Mouse (Mus musculus) lung, embryonic 16.5 days (tissue): Measurements from ENCODE around the gene Phka2. TPM values are rescaled to one million over a fixed set of nuclear protein-coding genes. Genes with fewer than 3 reads are reported as not detected.

Source experiments
- ATAC-seq: fragments of 200-750 bp; cut with Nextera tagmentation; 2 replicates; pipeline ENCODE4 v1.8.0; 2017; ENCODE audit warnings: low read depth, mild to moderate bottlenecking, moderate library complexity
- H3K27ac ChIP-seq: fragments of 300-500 bp; sonication (generic); 2 replicates; pipeline ENCODE4 v1.5.1; 2014; ENCODE audit warnings: mild to moderate bottlenecking, control low read depth, low read length
- H3K27me3 ChIP-seq: fragments of 300-500 bp; sonication (generic); 2 replicates; pipeline ENCODE4 v1.6.1; 2014; ENCODE audit warnings: low read depth, low read length, mixed read lengths; ENCODE audit not compliant: control insufficient read depth, insufficient read depth
- H3K36me3 ChIP-seq: fragments of 300-500 bp; sonication (generic); 2 replicates; pipeline ENCODE4 v1.6.1; 2014; ENCODE audit warnings: low read length; ENCODE audit not compliant: control insufficient read depth, insufficient read depth
- H3K4me1 ChIP-seq: fragments of 300-500 bp; sonication (generic); replicated peaks from 2 replicates; pipeline ENCODE4 v1.6.1; 2014; ENCODE audit warnings: low read length, mixed read lengths; ENCODE audit not compliant: control insufficient read depth, insufficient read depth
- H3K4me2 ChIP-seq: fragments of 300-500 bp; sonication (generic); 2 replicates; pipeline ENCODE4 v1.6.1; 2014; ENCODE audit warnings: low read depth, low read length, control low read depth
- H3K4me3 ChIP-seq: fragments of 300-500 bp; sonication (generic); 2 replicates; pipeline ENCODE4 v1.5.1; 2014; ENCODE audit warnings: mild to moderate bottlenecking, low read length, control low read depth
- H3K9ac ChIP-seq: fragments of 300-500 bp; sonication (generic); 2 replicates; pipeline ENCODE4 v1.6.1; 2014; ENCODE audit warnings: low read length, control low read depth
- H3K9me3 ChIP-seq: fragments of 300-500 bp; sonication (generic); 2 replicates; pipeline ENCODE4 v1.6.1; 2016; ENCODE audit warnings: low read length; ENCODE audit not compliant: control insufficient read depth
- WGBS: fragments of 180-500 bp; shearing (Covaris S2); extraction: QIAGEN DNeasy Blood & Tissue Kit; methylation state at CpG from one replicate; pipeline ENCODE4 v1.1.7; 2014; 5-methylcytosine and 5-hydroxymethylcytosine counted together
- polyA plus RNA-seq: library from polyadenylated mRNA; unstranded; fragments of >200 nt; fragmentation: Nextera tagmentation; extraction: Ambion mirVana; gene quantifications from 2 replicates; pipeline ENCODE4 v1.2.1, GENCODE M21; 2015

Gene Phka2
- polyA plus RNA-seq, 1 experiment from 2014 or later: 14.6 TPM

GRCm38 (mm10) chrX:160509046-160509445 lies 7.1 kb downstream of the Phka2 start:
- H3K27ac ChIP-seq: no peak overlapping the region
- H3K4me1 ChIP-seq: no peaks in the 10 kb centered on the region
- 35% methylated on average over 1 of the region's 1 CpGs for WGBS
- no peaks in the 10 kb centered on the region for H3K27me3 ChIP-seq
- H3K9ac ChIP-seq: no peak overlapping the region
- no peaks in the 10 kb centered on the region; the same call in 1 of the 2 replicates for H3K9me3 ChIP-seq
- no peaks in the 10 kb centered on the region for H3K36me3 ChIP-seq
- no peak for ATAC-seq
- no peak overlapping the region for H3K4me3 ChIP-seq
- no peak overlapping the region for H3K4me2 ChIP-seq

- 60% methylated on average over 2 of the region's 2 CpGs for WGBS
- Histone ChIP-seq H3K36me3 (no peaks in the 10 kb centered on the region), H3K27ac (no peak overlapping the region), H3K27me3 (no peaks in the 10 kb centered on the region), H3K4me2 (no peak overlapping the region), H3K9me3 (no peaks in the 10 kb centered on the region; the same call in 1 of the 2 replicates), H3K4me3 (no peak overlapping the region), H3K4me1 (no peaks in the 10 kb centered on the region), H3K9ac (no peak overlapping the region)
- no peak for ATAC-seq
These were observed 8.2 kb downstream of the Phka2 start for GRCm38 (mm10) chrX:160510197-160510596.

- no peak overlapping the region for H3K4me3 ChIP-seq
- no peaks in the 10 kb centered on the region for H3K4me1 ChIP-seq
- H3K27me3 ChIP-seq: no peaks in the 10 kb centered on the region
- no peak overlapping the region for H3K27ac ChIP-seq
- no peaks in the 10 kb centered on the region for H3K9me3 ChIP-seq
- ATAC-seq: no peak
- H3K9ac ChIP-seq: no peak overlapping the region
- H3K4me2 ChIP-seq: no peak overlapping the region
- H3K36me3 ChIP-seq: no peaks in the 10 kb centered on the region
These were observed 14.1 kb downstream of the Phka2 start for GRCm38 (mm10) chrX:160516027-160516426.

GRCm38 (mm10) chrX:160542772-160543171 lies 40.8 kb downstream of the Phka2 start:
- no peak overlapping the region for H3K4me3 ChIP-seq
- WGBS: 49% methylated on average over 2 of the region's 2 CpGs

GRCm38 (mm10) chrX:160548875-160549274 lies 46.9 kb downstream of the Phka2 start:
- no peak overlapping the region for H3K27ac ChIP-seq
- ATAC-seq: no peak; the same call in 1 of the 2 replicates
- no peaks in the 10 kb centered on the region for H3K9me3 ChIP-seq
- H3K36me3 ChIP-seq: 0 out of 2 replicates have a peak, but pooled peaks cover 3% of the 10 kb centered on the region
- H3K27me3 ChIP-seq: no peaks in the 10 kb centered on the region
- H3K4me3 ChIP-seq: no peak overlapping the region
- no peaks in the 10 kb centered on the region for H3K4me1 ChIP-seq
- 58% methylated on average over 1 of the region's 1 CpGs for WGBS
- H3K4me2 ChIP-seq: no peak overlapping the region
- no peak overlapping the region for H3K9ac ChIP-seq

More at GRCm38 (mm10) chrX:160542772-160543171, 40.8 kb downstream of the Phka2 start:
- H3K36me3 ChIP-seq: 0 out of 2 replicates have a peak, but pooled peaks cover 2% of the 10 kb centered on the region
- H3K27ac ChIP-seq: no peak overlapping the region
- no peak overlapping the region for H3K9ac ChIP-seq
- no peak overlapping the region for H3K4me2 ChIP-seq
- H3K4me1 ChIP-seq: no peaks in the 10 kb centered on the region
- no peak for ATAC-seq
- H3K9me3 ChIP-seq: no peaks in the 10 kb centered on the region
- no peaks in the 10 kb centered on the region for H3K27me3 ChIP-seq

- WGBS: 51% methylated on average over 4 of the region's 4 CpGs
- H3K27me3 ChIP-seq: no peaks in the 10 kb centered on the region
- no peak overlapping the region for H3K27ac ChIP-seq
- no peak overlapping the region for H3K9ac ChIP-seq
- H3K4me1 ChIP-seq: no peaks in the 10 kb centered on the region
- H3K4me2 ChIP-seq: no peak overlapping the region
- no peak overlapping the region for H3K4me3 ChIP-seq
- H3K36me3 ChIP-seq: 0 out of 2 replicates have a peak, but pooled peaks cover 3% of the 10 kb centered on the region
- ATAC-seq: no peak
- H3K9me3 ChIP-seq: no peaks in the 10 kb centered on the region
These were observed 50.1 kb downstream of the Phka2 start for GRCm38 (mm10) chrX:160552066-160552465.

- H3K36me3 ChIP-seq: no peaks in the 10 kb centered on the region
- ATAC-seq: peak; percentile 73
- H3K9ac ChIP-seq: no peak overlapping the region
- H3K27ac ChIP-seq: peak overlapping the region; percentile 57; the same call in 1 of the 2 replicates
- H3K4me2 ChIP-seq: no peak overlapping the region
- H3K4me1 ChIP-seq: no peaks in the 10 kb centered on the region
- H3K27me3 ChIP-seq: no peaks in the 10 kb centered on the region
- H3K9me3 ChIP-seq: no peaks in the 10 kb centered on the region
- 47% methylated on average over 5 of the region's 5 CpGs for WGBS
- H3K4me3 ChIP-seq: no peak overlapping the region
These were observed 81.6 kb downstream of the Phka2 start for GRCm38 (mm10) chrX:160583589-160583988.

GRCm38 (mm10) chrX:160584148-160584838 lies 82.3 kb downstream of the Phka2 start:
- Histone ChIP-seq H3K27ac (peak overlapping the region; percentile 57), H3K4me1 (no peaks in the 10 kb centered on the region), H3K9ac (no peak overlapping the region), H3K36me3 (no peaks in the 10 kb centered on the region), H3K4me3 (no peak overlapping the region), H3K4me2 (no peak overlapping the region), H3K9me3 (no peaks in the 10 kb centered on the region), H3K27me3 (no peaks in the 10 kb centered on the region)
- 67% methylated on average over 4 of the region's 4 CpGs for WGBS
- peak; percentile 78 for ATAC-seq

- no peaks in the 10 kb centered on the region for H3K4me1 ChIP-seq
- no peaks in the 10 kb centered on the region for H3K36me3 ChIP-seq
- no peaks in the 10 kb centered on the region for H3K9me3 ChIP-seq
- no peak overlapping the region for H3K27ac ChIP-seq
- H3K27me3 ChIP-seq: no peaks in the 10 kb centered on the region
- 71% methylated on average over 1 of the region's 1 CpGs for WGBS
- no peak overlapping the region for H3K4me3 ChIP-seq
- peak; percentile 15; the same call in 1 of the 2 replicates for ATAC-seq
- H3K4me2 ChIP-seq: no peak overlapping the region
- H3K9ac ChIP-seq: no peak overlapping the region
These were observed 83.1 kb downstream of the Phka2 start for GRCm38 (mm10) chrX:160585110-160585509.
